Mouse (Mus musculus) embryonic fibroblast, embryonic 13.5 days (primary cell): ENCODE data around the gene Wasf2.

Source experiments
- CTCF ChIP-seq: IDR thresholded peaks from 2 replicates; pipeline ENCODE4 v1.5.1; 2011; ENCODE audit warnings: mild to moderate bottlenecking, control low read depth, low read length, moderate library complexity, borderline replicate concordance; ENCODE audit not compliant: insufficient read depth
- POLR2A ChIP-seq: IDR thresholded peaks from 2 replicates; pipeline ENCODE4 v1.6.1; 2011; ENCODE audit warnings: low read depth, mild to moderate bottlenecking, control low read depth, low read length, moderate library complexity

DNA sequence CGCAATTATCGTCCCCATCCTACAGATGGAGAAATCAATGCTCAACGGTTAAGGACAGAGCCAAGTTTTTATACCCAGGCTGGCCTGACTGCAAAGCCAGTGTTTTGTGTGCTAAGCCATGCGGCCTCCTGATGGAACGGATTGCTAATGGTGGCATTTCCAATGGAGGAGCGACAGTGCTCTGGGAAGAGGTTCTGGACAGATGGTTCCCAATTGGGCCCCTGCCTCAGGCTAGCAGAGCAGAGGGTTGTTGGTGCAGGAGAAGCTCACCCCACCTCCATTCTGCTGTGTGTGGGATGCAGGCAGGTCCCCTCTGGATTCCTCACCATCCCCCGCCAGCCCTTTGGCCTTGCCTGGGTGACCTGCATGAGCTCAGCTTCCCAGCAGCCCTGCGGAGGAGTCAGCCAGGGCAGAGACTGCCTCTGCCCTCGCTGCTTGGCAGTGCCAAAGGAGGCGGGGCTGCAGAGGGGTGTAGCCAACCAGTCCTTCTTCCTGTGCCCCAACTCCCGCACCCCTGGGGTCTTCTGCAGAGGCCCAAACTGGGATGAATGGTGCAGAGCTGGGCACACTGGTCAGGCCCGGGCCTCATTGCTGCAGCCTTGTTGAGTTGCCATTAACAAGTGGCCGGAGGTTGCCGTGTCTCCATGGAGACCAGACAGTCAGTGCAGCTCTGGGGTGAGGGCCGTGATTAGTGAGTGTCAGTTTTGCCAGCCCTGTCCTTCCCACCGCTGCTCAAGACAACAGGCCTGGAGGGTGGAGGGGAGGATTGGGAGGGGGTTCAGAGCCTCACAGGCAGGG, 35.2 kb upstream of the Wasf2 start:
- no peak for TF ChIP-seq CTCF
- no peak; the same call in 1 of the 2 replicates for TF ChIP-seq POLR2A
